Mouse (Mus musculus): ENCODE results near the gene Wwox.

DNA sequence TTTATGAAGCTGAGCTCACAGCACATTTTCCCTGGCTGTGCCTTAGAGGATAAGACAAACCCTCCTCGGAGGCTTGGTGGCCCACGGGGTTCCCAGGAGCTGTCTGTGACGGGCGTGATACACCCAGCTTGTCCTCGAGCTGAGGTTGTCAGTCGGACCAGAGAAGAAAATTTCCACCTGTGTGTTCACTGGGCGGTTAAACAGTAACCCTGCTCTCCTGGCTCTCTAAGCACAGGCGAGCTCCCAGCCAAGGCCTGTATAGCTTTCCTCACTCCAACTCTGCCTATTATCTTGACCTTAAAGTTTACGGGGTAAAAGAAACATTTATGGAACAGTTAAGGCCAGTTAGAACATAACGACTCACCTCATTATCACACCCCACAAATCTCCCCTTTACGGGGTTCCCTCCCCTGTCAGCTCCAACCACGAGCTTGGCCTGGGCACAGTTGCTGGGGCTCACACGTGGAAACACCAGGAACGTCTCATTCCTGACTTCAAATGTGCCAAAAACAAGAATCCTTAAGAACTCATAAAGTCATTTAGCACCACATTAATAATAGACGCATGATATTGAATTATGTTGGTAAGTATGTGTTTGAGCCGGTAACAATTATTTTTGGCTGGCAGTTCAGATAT is 129.2 kb downstream of the Wwox start:
- TF ChIP-seq GATA1 (IDR thresholded peaks at IDR 0.05; ENCODE audit: borderline replicate concordance, low read length) = no peak
- no peak for TF ChIP-seq FLI1 (IDR thresholded peaks at IDR 0.05; ENCODE audit: low read length)

Measured in megakaryocyte, embryonic 14.5 days (primary cell).